21 mouse cellular contexts compared by ENCODE assay signal in the genomic region with DNA sequence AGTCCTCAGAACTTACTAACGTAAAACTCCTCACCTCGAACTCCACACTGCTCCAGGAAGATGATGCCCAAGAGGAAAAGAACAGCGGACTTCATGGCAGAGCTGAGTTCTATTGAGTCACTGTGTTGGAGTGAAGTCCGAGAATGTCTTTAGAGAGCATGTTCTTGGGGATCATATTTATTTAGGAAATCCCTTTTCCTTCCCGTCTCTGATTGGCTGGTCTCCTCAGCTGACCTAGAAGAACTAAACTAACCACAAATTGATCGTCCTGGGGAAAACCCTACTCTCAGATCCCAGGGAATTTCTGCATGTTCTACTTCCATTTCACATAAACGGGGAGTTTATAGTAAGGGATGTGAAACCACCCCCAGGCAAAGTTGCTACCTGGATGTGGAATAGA. TPM values are rescaled to one million over a fixed set of nuclear protein-coding genes. Genes with fewer than 3 reads are reported as not detected.
DNase-seq lines count a peak whose midpoint lies in the region; TF ChIP-seq lines count a peak whose summit lies in the region.
"Had no signal": no experiment of that assay in that cellular context is flagged by ENCODE, and none has a peak within 500 bp of the region (broad histone marks: within the 10 kb centered on the region; RNA-seq: fewer than 3 reads in every experiment).

TSS of gene Cxcl9 (minus strand) at position 151 of the 400 bp plus-strand sequence.

- H3K79me3 ChIP-seq in C2C12 (ENCODE audit: low read depth), result no peaks in the 10 kb centered on the region

- no peak within 1 kb of the TSS for H3K4me3 ChIP-seq in kidney, adult 2 months (ENCODE audit: insufficient read depth, low read depth, low read length)
- H3K4me3 ChIP-seq in C2C12 (ENCODE audit: insufficient read depth, poor library complexity, severe bottlenecking) (no peak within 1 kb of the TSS), CH12.LX (replicated peaks in 1 of 3; ENCODE audit: low read depth in 2 of 3, low read length in 2 of 3, poor library complexity in 1 of 3) (no peak within 1 kb of the TSS), myocyte (no peak within 1 kb of the TSS)
- H3K4me3 ChIP-seq: embryonic facial prominence, embryonic 12.5 days; forebrain, embryonic 12.5 days; hindbrain, embryonic 13.5 days had no signal

- TF ChIP-seq EP300 in CH12.LX (IDR thresholded peaks at IDR 0.05; ENCODE audit: low read length), result no peak

- H3K27me3 ChIP-seq in kidney, adult 2 months (replicated peaks; ENCODE audit: control insufficient read depth, insufficient read depth, low read length), result no peaks in the 10 kb centered on the region; the same call in 1 of the 2 replicates
- H3K27me3 ChIP-seq in C2C12 (ENCODE audit: control insufficient read depth, insufficient read depth, insufficient read length) (no peaks in the 10 kb centered on the region), CH12.LX (replicated peaks) (no peaks in the 10 kb centered on the region), myocyte (ENCODE audit: control insufficient read depth, insufficient read depth, insufficient read length) (no peaks in the 10 kb centered on the region)
- H3K27me3 ChIP-seq: embryonic facial prominence, embryonic 12.5 days; forebrain, embryonic 12.5 days; hindbrain, embryonic 13.5 days had no signal

- no peak for TF ChIP-seq CTCF in kidney, adult 2 months (conservative IDR thresholded peaks at IDR 0.05; ENCODE audit: insufficient read depth, insufficient read length, low read depth, low read length)
- TF ChIP-seq CTCF in C2C12 (IDR thresholded peaks at IDR 0.05; ENCODE audit: control insufficient read depth, insufficient read depth, insufficient read length), result no peak
- no peak for TF ChIP-seq CTCF in CH12.LX (conservative IDR thresholded peaks at IDR 0.05 in 1 of 2, IDR thresholded peaks at IDR 0.05 in 1 of 2; ENCODE audit: low read depth in 2 of 2, low read length in 2 of 2)

- H3ac ChIP-seq in C2C12 (ENCODE audit: control insufficient read depth, insufficient read length, low read depth) (no peak within 1 kb of the TSS), myocyte (ENCODE audit: control insufficient read depth, insufficient read length) (no peak within 1 kb of the TSS)

- 0 out of 2 replicates have a peak, but pooled peaks cover 2% of the 10 kb centered on the region for H3K4me1 ChIP-seq in kidney, adult 2 months (ENCODE audit: control insufficient read depth, insufficient read depth, low read length)
- 0 out of 4 replicates have a peak, but pooled peaks cover 0 to 2% of the 10 kb centered on the region in 2 experiments for H3K4me1 ChIP-seq in CH12.LX (ENCODE audit: control insufficient read depth in 1 of 2, insufficient read depth in 2 of 2)
- H3K4me1 ChIP-seq: embryonic facial prominence, embryonic 12.5 days; forebrain, embryonic 12.5 days; hindbrain, embryonic 13.5 days had no signal

- no peak within 1 kb of the TSS for H3K27ac ChIP-seq in kidney, adult 2 months (ENCODE audit: insufficient read depth, low read depth, low read length)
- H3K27ac ChIP-seq in CH12.LX (ENCODE audit: insufficient read depth, low read depth), result no peak within 1 kb of the TSS
- H3K27ac ChIP-seq: embryonic facial prominence, embryonic 12.5 days; forebrain, embryonic 12.5 days; hindbrain, embryonic 13.5 days; hindbrain, postnatal 0 days had no signal

- H3K9ac ChIP-seq in CH12.LX (ENCODE audit: insufficient read depth, low read depth), result no peak within 1 kb of the TSS
- H3K9ac ChIP-seq: embryonic facial prominence, embryonic 12.5 days; forebrain, embryonic 12.5 days; hindbrain, embryonic 13.5 days had no signal

- H3K79me2 ChIP-seq in C2C12 (ENCODE audit: control insufficient read depth, insufficient read depth) (no peaks in the 10 kb centered on the region), CH12.LX (replicated peaks; ENCODE audit: control insufficient read depth, extremely low read depth, insufficient read depth, poor library complexity, severe bottlenecking) (no peaks in the 10 kb centered on the region), myocyte (ENCODE audit: control insufficient read depth, insufficient read depth) (no peaks in the 10 kb centered on the region)

- TF ChIP-seq POLR2A in kidney, adult 2 months (IDR thresholded peaks at IDR 0.05; ENCODE audit: low read depth, low read length), result no peak
- no peak for TF ChIP-seq POLR2A in CH12.LX (IDR thresholded peaks at IDR 0.05; ENCODE audit: low read depth, low read length)
- no peak for TF ChIP-seq POLR2A in myocyte (IDR thresholded peaks at IDR 0.05; ENCODE audit: insufficient read length, low read depth)

- TF ChIP-seq RAD21 in CH12.LX (IDR thresholded peaks at IDR 0.05; ENCODE audit: low read depth, low read length), result no peak

- in situ Hi-C loops in CH12.LX (cut with MboI; ENCODE audit: low pct_ligation_motif_present, low pct_unique_long_range_greater_than_20kb, low sequenced_read_pairs), result no loop called here

- dilution Hi-C loops in CH12.LX (cut with MboI; ENCODE audit: extremely low pct_ligation_motif_present, extremely low pct_unique_long_range_greater_than_20kb, low sequenced_read_pairs), result no loop called here

- no peak for DNase-seq in kidney, adult 2 months
- DNase-seq in kidney, adult 9 months, result no peak
- DNase-seq in CH12.LX (ENCODE audit: extremely low read depth), result no peak
- no peak for DNase-seq in layer of hippocampus, adult 8-10 months (ENCODE audit: low spot score in 2 of 2)
- DNase-seq in gastrocnemius, postnatal 10 days, result no peak
- DNase-seq: adrenal gland, postnatal 10 days; cerebellum, adult 11-12 months; cerebellum, adult 9-10 months; cerebellum, postnatal 25 days; heart, postnatal 10 days had no signal

- peak within 1 kb of the TSS; percentile 8 for H3K4me2 ChIP-seq in CH12.LX (ENCODE audit: insufficient read depth, low read depth, poor library complexity, severe bottlenecking)
- no peak within 1 kb of the TSS for H3K4me2 ChIP-seq in myocyte (ENCODE audit: low read depth)
- H3K4me2 ChIP-seq: embryonic facial prominence, embryonic 12.5 days; forebrain, embryonic 12.5 days; hindbrain, embryonic 13.5 days had no signal

- no peaks in the 10 kb centered on the region for H3K9me3 ChIP-seq in CH12.LX (replicated peaks; ENCODE audit: low read length)
- H3K9me3 ChIP-seq: embryonic facial prominence, embryonic 12.5 days; forebrain, embryonic 12.5 days; hindbrain, embryonic 13.5 days had no signal

- WGBS in kidney, adult 2 months, result 82% methylated on average over 7 of the region's 7 CpGs

- H3K36me3 ChIP-seq in kidney, adult 2 months (ENCODE audit: control insufficient read depth, insufficient read depth, low read length), result no peaks in the 10 kb centered on the region
- H3K36me3 ChIP-seq in C2C12 (ENCODE audit: control insufficient read depth, insufficient read depth), result no peaks in the 10 kb centered on the region
- no peaks in the 10 kb centered on the region for H3K36me3 ChIP-seq in CH12.LX (replicated peaks in 1 of 2; ENCODE audit: control insufficient read depth in 1 of 2, insufficient read depth in 1 of 2, low read length in 1 of 2)
- H3K36me3 ChIP-seq in myocyte (ENCODE audit: control insufficient read depth, insufficient read depth), result no peaks in the 10 kb centered on the region
- H3K36me3 ChIP-seq: embryonic facial prominence, embryonic 12.5 days; forebrain, embryonic 12.5 days; hindbrain, embryonic 13.5 days had no signal

TF ChIP-seq in C2C12, 6 proteins besides CTCF, POLR2A, EP300 and RAD21:
- TF ChIP-seq FOSL1 (IDR thresholded peaks at IDR 0.05; ENCODE audit: insufficient read depth, low read length, poor library complexity, severe bottlenecking), result no peak
- no peak for TF ChIP-seq MAX (IDR thresholded peaks at IDR 0.05)
- TF ChIP-seq USF1 (IDR thresholded peaks at IDR 0.05; ENCODE audit: low read depth), result peak; percentile 51

TF ChIP-seq in CH12.LX, 34 proteins besides CTCF, POLR2A, EP300 and RAD21:
- no peak for TF ChIP-seq RCOR1 (conservative IDR thresholded peaks at IDR 0.05; ENCODE audit: low read depth, low read length)
- TF ChIP-seq USF1 (IDR thresholded peaks at IDR 0.05; ENCODE audit: low read depth, low read length), result peak; percentile 50
- no peak for TF ChIP-seq SIN3A (IDR thresholded peaks at IDR 0.05; ENCODE audit: low read length)
- TF ChIP-seq UBTF (IDR thresholded peaks at IDR 0.05; ENCODE audit: low read depth, low read length), result no peak
- TF ChIP-seq ZNF384 (IDR thresholded peaks at IDR 0.05; ENCODE audit: low read depth, low read length), result no peak
- TF ChIP-seq ZMIZ1 (IDR thresholded peaks at IDR 0.05; ENCODE audit: low read depth, low read length), result no peak
- no peak for TF ChIP-seq ELF1 (IDR thresholded peaks at IDR 0.05; ENCODE audit: low read depth, low read length)
- no peak for TF ChIP-seq PAX5 (IDR thresholded peaks at IDR 0.05; ENCODE audit: low read length)

TF ChIP-seq in myocyte, 11 proteins besides CTCF, POLR2A, EP300 and RAD21:
- no peak for TF ChIP-seq REST (IDR thresholded peaks at IDR 0.05; ENCODE audit: insufficient read depth, insufficient read length)
- TF ChIP-seq CEBPB (IDR thresholded peaks at IDR 0.05; ENCODE audit: insufficient read depth, poor library complexity, severe bottlenecking), result no peak
- TF ChIP-seq TCF3 (IDR thresholded peaks at IDR 0.05; ENCODE audit: insufficient read length, low read depth), result no peak
- TF ChIP-seq USF1 (IDR thresholded peaks at IDR 0.05; ENCODE audit: low read depth), result peak; percentile 33
- TF ChIP-seq MYOG (IDR thresholded peaks at IDR 0.05; ENCODE audit: control insufficient read depth in 1 of 3, insufficient read depth in 1 of 3, insufficient read length in 2 of 3, low read depth in 2 of 3), result no peak
- TF ChIP-seq MAX (IDR thresholded peaks at IDR 0.05; ENCODE audit: low read depth), result no peak
- TF ChIP-seq POLR2AphosphoS2 (IDR thresholded peaks at IDR 0.05; ENCODE audit: insufficient read length, low read depth), result no peak

RNA-seq across cellular contexts. Expression of gene Cxcl9, which starts in this region (rescaled TPM):
- polyA plus RNA-seq in kidney, adult 2 months (2012; rRNA removed), result 8.2 and 14.6 TPM in 2 replicates
- polyA plus RNA-seq in C2C12 (2012; fragmentation: generic; extraction: Trizol), result not detected
- not detected in 2 replicates for total RNA-seq in CH12.LX (2012; rRNA removed)
- not detected in 2 replicates for total RNA-seq in CH12.LX (2014; rRNA removed)
- polyA plus RNA-seq in CH12.LX (2012; ENCODE audit: insufficient read length, low read depth), result not detected in 2 replicates
- polyA plus RNA-seq in myocyte (2012; fragmentation: generic; extraction: Trizol), result 0.02 TPM
- 1 to 10 TPM in 1 of 4 experiments, under 1 TPM in 1, not detected in 2; 0.25 to 1.3 TPM for total RNA-seq in layer of hippocampus, adult 8-10 months (2022)
- total RNA-seq in gastrocnemius, postnatal 10 days (2021), result 1 to 10 TPM; 3.7 to 5.3 TPM
- total RNA-seq: hindbrain, postnatal 0 days; MEL had no signal
- polyA plus RNA-seq: cortical plate, adult 2 months; embryonic facial prominence, embryonic 12.5 days; forebrain, embryonic 12.5 days; forebrain, embryonic 16.5 days; heart, embryonic 14.5 days; hindbrain, embryonic 13.5 days; hindbrain, postnatal 0 days; intestine, embryonic 14.5 days had no signal
